Mouse (Mus musculus): ENCODE results near the gene B3gat3. TPM values are rescaled to one million over a fixed set of nuclear protein-coding genes. Genes with fewer than 3 reads are reported as not detected.
"Not testable (repeated sequence)": the region's sequence is repeated elsewhere in the genome, so short reads cannot be mapped to it uniquely, and the experiment has no call there.

The B3gat3 gene
- polyA plus RNA-seq, 1 experiment from 2014 or later, result 88.7 TPM

- 82% methylated on average over 9 of the region's 9 CpGs for WGBS
- Histone ChIP-seq H3K27me3 (no peaks in the 10 kb centered on the region), H3K9ac (peak overlapping the region; percentile 77), H3K36me3 (peaks cover 76% of the 10 kb centered on the region), H3K4me1 (replicated peaks) (peaks cover 45% of the 10 kb centered on the region), H3K27ac (replicated peaks) (peak overlapping the region; percentile 94), H3K4me2 (no peak overlapping the region), H3K4me3 (peak overlapping the region; percentile 82; the same call in 1 of the 2 replicates), H3K9me3 (no peaks in the 10 kb centered on the region)
- ATAC-seq (ENCODE audit: low read depth), result no peak
These were observed 32.1 kb downstream of the B3gat3 start for GRCm38 (mm10) chr19:8952241-8952640.

DNA sequence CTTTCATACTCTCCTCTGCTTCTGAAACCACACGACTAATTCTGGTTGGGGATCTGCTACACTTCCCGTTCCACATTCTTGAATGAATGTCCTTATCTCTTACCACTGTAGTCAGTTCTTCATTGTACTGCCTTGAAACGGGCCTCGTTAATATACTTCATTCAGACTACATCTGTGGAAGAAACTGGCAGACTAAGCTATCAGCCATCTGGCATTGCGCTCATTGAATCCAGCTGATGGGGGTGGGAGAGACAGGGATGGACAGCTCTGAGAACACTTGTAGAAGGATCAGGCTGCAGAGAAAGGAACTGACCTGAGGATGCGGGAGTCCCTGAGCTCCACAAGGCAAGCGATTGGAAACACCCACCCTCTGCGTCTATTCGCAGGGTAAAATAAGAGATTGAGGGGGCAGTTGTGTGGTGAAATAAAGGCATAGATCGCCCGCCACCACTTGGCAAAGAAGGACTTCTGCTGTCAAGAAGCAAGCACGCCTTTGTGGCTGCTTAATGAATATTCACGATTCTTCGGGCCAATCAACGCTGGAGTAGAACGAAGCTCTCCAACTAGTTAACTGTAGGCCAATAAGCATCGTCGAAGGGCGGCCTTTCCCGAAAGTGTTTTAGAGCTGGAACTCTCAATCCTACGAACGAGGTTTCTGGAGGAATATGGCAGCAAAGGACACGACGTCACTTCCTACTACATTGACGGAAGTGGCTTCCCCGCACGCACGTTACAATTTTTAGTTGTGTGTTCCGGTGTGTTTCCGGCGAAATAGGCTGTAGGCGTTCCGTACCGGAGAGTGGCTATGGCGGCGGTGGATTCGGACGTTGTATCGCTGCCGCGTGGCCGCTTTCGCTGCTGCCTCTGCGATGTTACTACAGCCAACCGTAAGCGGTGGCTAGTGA, 33.2 kb downstream of the B3gat3 start, which contains the start of gene Tut1:
Gene Tut1 (plus strand): TSS at position 713 of the 905 bp plus-strand sequence.
- Histone ChIP-seq H3K36me3 (peaks cover 74% of the 10 kb centered on the region), H3K4me1 (replicated peaks) (peaks cover 45% of the 10 kb centered on the region), H3K9me3 (no peaks in the 10 kb centered on the region), H3K9ac (peak within 1 kb of the TSS; percentile 83), H3K27me3 (no peaks in the 10 kb centered on the region), H3K27ac (replicated peaks) (peak within 1 kb of the TSS; percentile 94), H3K4me2 (peak within 1 kb of the TSS; percentile 91), H3K4me3 (peak within 1 kb of the TSS; percentile 82)
- WGBS, result 2% methylated on average over 46 of the region's 46 CpGs
- ATAC-seq (ENCODE audit: low read depth), result peak; percentile 95

GRCm38 (mm10) chr19:8954171-8954570, 34.0 kb downstream of the B3gat3 start:
- H3K27me3 ChIP-seq, result no peaks in the 10 kb centered on the region
- ATAC-seq (ENCODE audit: low read depth), result 0 out of 2 replicates have a peak, but pooled peaks have one; percentile 2
- WGBS, result 7% methylated on average over 9 of the region's 9 CpGs
- peaks cover 72% of the 10 kb centered on the region for H3K36me3 ChIP-seq
- H3K4me1 ChIP-seq (replicated peaks), result peaks cover 45% of the 10 kb centered on the region
- peak overlapping the region; percentile 94 for H3K27ac ChIP-seq (replicated peaks)
- peak overlapping the region; percentile 83 for H3K9ac ChIP-seq
- H3K9me3 ChIP-seq, result no peaks in the 10 kb centered on the region
- H3K4me3 ChIP-seq, result peak overlapping the region; percentile 82
- peak overlapping the region; percentile 91 for H3K4me2 ChIP-seq

DNA sequence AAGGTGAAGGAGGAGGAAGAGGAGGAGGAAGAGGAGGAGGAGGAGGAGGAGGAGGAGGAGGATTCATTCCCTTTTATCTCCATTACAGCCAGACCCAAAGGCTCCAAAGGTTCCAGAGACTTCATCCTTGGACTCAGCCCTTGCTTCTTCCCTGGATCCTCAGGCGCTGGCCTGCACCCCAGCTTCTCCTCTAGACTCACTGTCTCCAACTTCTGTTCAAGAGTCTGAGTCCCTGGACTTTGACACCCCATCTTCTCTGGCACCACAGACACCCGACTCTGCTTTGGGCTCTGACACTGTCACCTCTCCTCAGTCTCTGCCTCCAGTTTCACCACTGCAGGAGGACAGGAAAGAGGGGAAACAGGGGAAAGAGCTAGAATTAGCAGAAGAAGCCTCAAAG, 42.1 kb downstream of the B3gat3 start:
- Histone ChIP-seq H3K27ac (replicated peaks) (no peak overlapping the region), H3K4me2 (no peak overlapping the region), H3K27me3 (no peaks in the 10 kb centered on the region), H3K9ac (0 out of 2 replicates have a peak overlapping the region, but pooled peaks have one; percentile 13), H3K9me3 (no peaks in the 10 kb centered on the region), H3K4me1 (replicated peaks) (peaks cover 10% of the 10 kb centered on the region), H3K4me3 (no peak overlapping the region), H3K36me3 (peaks cover 85% of the 10 kb centered on the region)
- 92% methylated on average over 2 of the region's 2 CpGs for WGBS
- ATAC-seq (ENCODE audit: low read depth), result no peak

DNA sequence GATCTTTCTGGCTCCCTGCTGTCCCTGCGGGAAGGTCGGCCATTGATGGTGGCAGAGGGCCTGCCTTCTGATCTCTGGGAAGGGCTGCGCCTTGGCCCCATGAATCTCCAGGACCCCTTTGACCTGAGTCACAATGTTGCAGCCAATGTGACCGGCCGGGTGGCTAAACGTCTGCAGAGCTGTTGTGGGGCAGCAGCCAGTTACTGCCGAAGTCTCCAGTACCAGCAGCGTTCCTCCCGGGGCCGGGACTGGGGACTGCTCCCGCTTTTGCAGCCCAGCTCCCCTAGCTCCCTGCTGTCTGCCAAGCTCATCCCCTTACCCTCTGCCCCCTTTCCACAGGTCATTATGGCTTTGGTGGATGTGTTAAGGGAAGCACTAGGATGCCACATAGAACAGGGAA, 44.9 kb downstream of the B3gat3 start:
- H3K27me3 ChIP-seq, result no peaks in the 10 kb centered on the region
- H3K4me3 ChIP-seq, result no peak overlapping the region
- peaks cover 73% of the 10 kb centered on the region for H3K36me3 ChIP-seq
- WGBS, result 88% methylated on average over 11 of the region's 11 CpGs
- peaks cover 30% of the 10 kb centered on the region for H3K4me1 ChIP-seq (replicated peaks)
- H3K9ac ChIP-seq, result 0 out of 2 replicates have a peak overlapping the region, but pooled peaks have one; percentile 8
- H3K9me3 ChIP-seq, result no peaks in the 10 kb centered on the region
- ATAC-seq (ENCODE audit: low read depth), result no peak
- H3K4me2 ChIP-seq, result no peak overlapping the region
- H3K27ac ChIP-seq (replicated peaks), result no peak overlapping the region

DNA sequence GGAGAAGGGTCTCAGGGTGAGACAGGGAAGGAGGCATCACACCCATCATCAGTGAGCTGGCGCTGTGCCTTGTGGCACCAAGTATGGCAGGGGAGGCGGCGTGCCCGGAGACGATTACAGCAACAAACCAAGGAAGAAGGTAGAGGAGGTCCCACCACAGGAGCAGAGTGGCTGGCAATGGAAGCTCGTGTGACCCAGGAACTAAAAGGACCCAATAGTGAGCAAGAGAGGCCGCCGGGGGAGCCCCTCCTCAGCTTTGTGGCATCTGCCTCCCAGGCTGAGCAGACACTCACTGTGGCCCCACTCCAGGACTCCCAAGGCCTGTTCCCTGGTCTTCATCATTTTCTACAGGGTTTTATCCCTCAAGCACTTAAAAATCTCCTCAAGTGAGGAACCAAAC, 45.6 kb downstream of the B3gat3 start:
- WGBS, result 79% methylated on average over 8 of the region's 8 CpGs
- peak overlapping the region; percentile 72 for H3K9ac ChIP-seq
- peaks cover 73% of the 10 kb centered on the region for H3K36me3 ChIP-seq

GRCm38 (mm10) chr19:8966198-8966589, 46.0 kb downstream of the B3gat3 start:
- ATAC-seq (ENCODE audit: low read depth), result no peak; the same call in 1 of the 2 replicates
- 49% methylated on average over 5 of the region's 5 CpGs for WGBS
- H3K4me2 ChIP-seq, result peak overlapping the region; percentile 94
- H3K36me3 ChIP-seq, result peaks cover 73% of the 10 kb centered on the region
- H3K27ac ChIP-seq (replicated peaks), result peak overlapping the region; percentile 87
- peak overlapping the region; percentile 84 for H3K4me3 ChIP-seq
- H3K9ac ChIP-seq, result peak overlapping the region; percentile 72
- no peaks in the 10 kb centered on the region for H3K27me3 ChIP-seq
- H3K9me3 ChIP-seq, result no peaks in the 10 kb centered on the region
- H3K4me1 ChIP-seq (replicated peaks), result peaks cover 30% of the 10 kb centered on the region

More for the DNA sequence above, 45.6 kb downstream of the B3gat3 start:
- Histone ChIP-seq H3K4me2 (peak overlapping the region; percentile 94), H3K9me3 (no peaks in the 10 kb centered on the region), H3K4me3 (peak overlapping the region; percentile 84), H3K27ac (replicated peaks) (peak overlapping the region; percentile 87), H3K4me1 (replicated peaks) (peaks cover 30% of the 10 kb centered on the region), H3K27me3 (no peaks in the 10 kb centered on the region)
- no peak for ATAC-seq (ENCODE audit: low read depth)

GRCm38 (mm10) chr19:8966590-8967372, 46.6 kb downstream of the B3gat3 start, which contains the start of gene Eef1g:
TSS of gene Eef1g (plus strand) at chr19:8967041.
- Histone ChIP-seq H3K9ac (peak within 1 kb of the TSS; percentile 90), H3K4me3 (peak within 1 kb of the TSS; percentile 84), H3K27ac (replicated peaks) (peak within 1 kb of the TSS; percentile 87), H3K27me3 (no peaks in the 10 kb centered on the region), H3K4me2 (peak within 1 kb of the TSS; percentile 94), H3K36me3 (peaks cover 73% of the 10 kb centered on the region), H3K4me1 (replicated peaks) (peaks cover 30% of the 10 kb centered on the region), H3K9me3 (no peaks in the 10 kb centered on the region)
- WGBS, result under 1% methylated on average over 52 of the region's 52 CpGs
- ATAC-seq (ENCODE audit: low read depth), result peak; percentile 98

GRCm38 (mm10) chr19:8967373-8967743, 47.2 kb downstream of the B3gat3 start:
- Histone ChIP-seq H3K4me3 (peak overlapping the region; percentile 84), H3K4me2 (peak overlapping the region; percentile 94), H3K9me3 (no peaks in the 10 kb centered on the region), H3K4me1 (replicated peaks) (peaks cover 30% of the 10 kb centered on the region), H3K27ac (replicated peaks) (peak overlapping the region; percentile 84), H3K27me3 (no peaks in the 10 kb centered on the region), H3K36me3 (peaks cover 73% of the 10 kb centered on the region), H3K9ac (peak overlapping the region; percentile 90)
- ATAC-seq (ENCODE audit: low read depth), result peak; percentile 15
- under 1% methylated on average over 8 of the region's 8 CpGs for WGBS

DNA sequence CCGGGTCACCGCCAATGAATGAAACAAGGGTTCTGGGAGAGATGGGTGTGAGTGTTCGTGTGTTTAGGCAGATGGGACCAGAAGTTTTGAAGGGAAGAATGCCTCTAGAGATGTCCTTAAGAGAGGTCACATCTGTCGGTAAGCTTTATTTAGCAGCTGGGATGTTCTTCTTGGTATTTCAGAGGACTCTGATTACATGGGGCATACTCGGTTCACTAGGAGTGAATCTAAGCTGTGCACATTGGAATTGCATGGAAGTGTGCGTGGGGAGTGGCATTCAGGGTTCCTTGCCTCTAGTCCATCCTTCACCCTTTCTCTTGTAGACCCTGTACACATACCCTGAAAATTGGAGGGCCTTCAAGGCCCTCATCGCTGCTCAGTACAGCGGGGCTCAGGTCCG, 47.7 kb downstream of the B3gat3 start:
- peaks cover 30% of the 10 kb centered on the region for H3K4me1 ChIP-seq (replicated peaks)
- no peak for ATAC-seq (ENCODE audit: low read depth)
- no peaks in the 10 kb centered on the region for H3K27me3 ChIP-seq
- H3K4me3 ChIP-seq, result peak overlapping the region; percentile 84
- peaks cover 73% of the 10 kb centered on the region for H3K36me3 ChIP-seq
- 12% methylated on average over 9 of the region's 9 CpGs for WGBS
- H3K27ac ChIP-seq (replicated peaks), result peak overlapping the region; percentile 84; the same call in 1 of the 2 replicates
- H3K9me3 ChIP-seq, result no peaks in the 10 kb centered on the region
- H3K9ac ChIP-seq, result peak overlapping the region; percentile 90
- peak overlapping the region; percentile 94 for H3K4me2 ChIP-seq

- H3K27me3 ChIP-seq; H3K27ac ChIP-seq (replicated peaks); ATAC-seq (ENCODE audit: low read depth); H3K4me2 ChIP-seq; H3K4me3 ChIP-seq; H3K9ac ChIP-seq; H3K9me3 ChIP-seq: not testable (repeated sequence)
- H3K4me1 ChIP-seq (replicated peaks), result peaks cover 20% of the 10 kb centered on the region
- H3K36me3 ChIP-seq, result peaks cover 84% of the 10 kb centered on the region
- WGBS, result 91% methylated on average over 8 of the region's 8 CpGs
These were observed 52.3 kb downstream of the B3gat3 start for GRCm38 (mm10) chr19:8972491-8972890.

DNA sequence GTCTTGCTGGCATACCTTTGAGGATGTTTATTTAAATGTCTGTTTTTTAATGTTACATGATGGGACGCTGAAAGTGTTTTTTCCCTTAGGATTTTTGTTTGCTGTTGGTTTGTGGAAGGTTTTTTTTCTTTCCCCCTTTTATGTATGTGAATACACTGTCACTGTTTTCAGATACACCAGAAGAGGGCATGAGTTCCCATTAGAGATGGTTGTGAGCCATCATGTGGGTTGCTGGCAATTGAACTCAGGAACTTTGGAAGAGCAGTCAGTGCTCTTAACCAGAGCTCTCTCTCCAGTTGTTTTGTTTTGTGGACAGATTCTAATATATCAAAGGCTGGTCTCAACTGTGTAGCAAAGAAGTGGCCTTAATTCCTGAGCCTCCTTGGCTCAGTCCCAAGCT, 54.5 kb downstream of the B3gat3 start:
- Histone ChIP-seq H3K4me1 (replicated peaks) (no peaks in the 10 kb centered on the region), H3K4me2 (no peak overlapping the region), H3K27me3 (no peaks in the 10 kb centered on the region), H3K4me3 (no peak overlapping the region), H3K36me3 (peaks cover 98% of the 10 kb centered on the region), H3K9me3 (no peaks in the 10 kb centered on the region), H3K9ac (no peak overlapping the region), H3K27ac (replicated peaks) (no peak overlapping the region)
- no peak for ATAC-seq (ENCODE audit: low read depth)
- 90% methylated on average over 1 of the region's 1 CpGs for WGBS

All from neural tube, embryonic 13.5 days (tissue).